Mouse (Mus musculus) spleen, postnatal 4 days (tissue): ENCODE data around the gene Pakap.

ENCODE experiments used
- DNase-seq, 2 experiments: peaks; one replicate each; pipeline ENCODE4 v3.0.0; 2022; ENCODE audit warnings: low spot score in 2 of 2

Gene Pakap

GRCm38 (mm10) chr4:57717354-57717753 is 149.4 kb downstream of the Pakap start, which contains the start of gene Akap2:
Gene Akap2, plus strand, starts transcription at chr4:57717657.
- DNase-seq = no peak

- DNase-seq = no peak
These were observed 151.4 kb downstream of the Pakap start for GRCm38 (mm10) chr4:57719370-57719769.

DNA sequence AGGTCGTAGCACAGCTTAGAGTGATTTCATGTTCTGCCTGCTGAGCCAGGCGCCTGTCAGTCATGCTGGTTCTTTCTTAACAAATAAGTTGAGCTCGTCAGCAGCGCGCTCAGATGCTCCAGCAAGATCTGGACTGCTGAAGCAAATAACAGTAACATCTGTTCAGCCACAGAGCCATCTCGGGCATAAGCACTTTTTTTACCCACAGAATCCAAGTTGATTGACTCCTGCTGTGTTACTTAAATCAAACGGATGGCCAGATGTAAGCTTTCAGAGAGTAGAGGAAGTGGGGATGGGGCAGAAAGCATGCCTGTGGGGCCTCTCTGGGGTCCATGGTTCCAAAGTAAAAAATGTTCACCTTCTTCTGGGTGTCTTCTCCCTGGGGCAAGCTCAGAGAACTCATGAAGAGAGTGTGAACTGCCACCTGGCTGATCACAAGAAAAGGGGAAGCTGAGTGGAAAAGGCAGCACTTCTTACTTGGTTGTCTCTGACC is 152.9 kb downstream of the Pakap start:
- DNase-seq = no peak

DNA sequence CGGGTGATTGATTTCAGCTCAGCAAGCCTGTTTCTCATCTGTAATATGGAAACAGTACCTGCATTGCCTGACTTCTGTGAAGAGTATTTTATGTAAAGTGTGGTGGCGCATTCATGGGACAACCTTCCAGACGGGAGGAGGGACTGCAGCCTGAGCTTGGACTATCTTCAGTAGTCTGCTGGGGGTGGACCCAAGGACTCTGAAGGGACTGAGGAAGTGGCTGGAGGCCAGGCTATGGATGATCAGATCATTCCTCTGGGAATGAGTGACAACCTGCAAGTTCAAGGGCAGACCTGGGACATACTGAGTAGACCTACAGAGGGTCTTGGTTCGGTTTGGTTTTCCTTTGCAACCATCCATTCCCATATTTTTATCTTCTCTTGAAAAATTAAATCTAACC is 154.3 kb downstream of the Pakap start:
- no peak for DNase-seq

GRCm38 (mm10) chr4:57723659-57724058 is 155.7 kb downstream of the Pakap start:
- DNase-seq = no peak

DNA sequence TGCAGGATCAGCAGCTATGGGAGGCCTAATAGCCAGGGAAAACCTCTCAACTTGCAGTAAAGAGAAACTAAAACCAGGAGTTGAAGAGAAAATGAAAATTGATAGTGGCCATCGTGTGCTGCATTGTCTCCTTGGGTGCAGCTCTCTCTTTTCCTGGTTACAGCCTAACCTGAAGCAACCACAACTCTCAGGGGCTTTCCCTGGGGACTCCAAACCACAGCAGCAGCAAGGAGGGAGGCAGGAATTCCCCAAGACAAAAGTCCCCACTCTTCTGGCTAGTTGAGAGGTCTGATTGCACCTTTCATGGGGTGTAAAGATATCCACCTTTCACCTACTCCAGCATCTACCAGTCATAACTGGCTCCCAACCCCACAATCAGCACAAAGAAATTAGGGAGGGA is 157.6 kb downstream of the Pakap start:
- DNase-seq = no peak

GRCm38 (mm10) chr4:57728611-57729183 is 160.7 kb downstream of the Pakap start:
- no peak for DNase-seq

DNA sequence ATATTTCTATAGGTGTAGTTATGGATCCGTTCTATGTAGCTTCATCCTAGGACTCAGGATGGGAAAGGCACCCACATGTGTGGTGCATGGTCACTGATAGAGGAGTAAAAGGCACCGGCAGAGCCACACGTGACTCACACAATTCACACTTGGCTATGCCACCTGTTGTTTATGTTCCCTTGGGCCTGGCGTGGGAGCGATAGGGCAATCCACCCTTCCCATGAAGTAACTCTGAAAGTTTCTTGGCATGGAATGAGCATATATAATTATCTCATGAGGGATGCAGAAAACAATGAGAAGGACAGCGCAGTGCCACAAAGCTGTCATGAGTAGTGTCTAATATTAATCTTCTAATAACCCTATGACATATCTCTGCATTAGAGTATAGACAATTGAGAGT is 162.1 kb downstream of the Pakap start:
- no peak for DNase-seq

DNA sequence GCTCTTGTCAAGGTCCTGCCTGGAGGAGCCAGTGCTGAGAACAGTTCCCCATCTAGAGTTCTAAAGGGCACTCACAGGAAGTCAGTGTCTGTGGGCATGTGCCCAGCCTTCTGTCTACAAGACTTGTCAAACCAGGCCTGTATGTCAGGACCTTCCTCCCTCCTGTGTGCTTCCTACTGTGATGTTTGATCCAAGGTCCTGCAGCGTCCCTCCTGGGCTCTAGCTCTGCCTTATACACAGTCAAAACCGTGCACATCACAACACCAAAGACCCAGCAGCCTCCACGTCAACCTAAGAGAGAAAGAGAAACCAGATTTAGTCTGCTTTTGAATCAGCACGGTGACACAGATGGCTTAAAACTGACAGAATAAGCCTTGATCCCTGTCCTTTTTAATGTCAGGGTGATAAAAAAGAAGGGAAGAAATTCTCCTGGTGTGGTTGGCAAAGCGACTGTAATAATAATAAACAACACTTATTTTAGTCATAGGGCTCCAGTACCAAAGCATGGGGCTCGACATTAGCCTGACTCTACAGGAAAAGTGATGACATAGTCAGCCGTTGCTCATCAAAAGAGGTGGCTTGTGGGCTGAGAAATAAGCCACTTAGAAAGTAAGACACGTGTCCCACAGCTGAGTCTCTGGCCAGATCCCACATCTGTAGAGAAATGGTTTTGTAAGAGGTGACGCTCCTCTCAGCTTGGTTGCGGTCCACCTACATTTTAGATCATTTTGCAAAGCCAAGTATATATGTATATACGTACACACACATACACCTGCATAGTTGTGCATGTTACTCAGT is 163.0 kb downstream of the Pakap start:
- no peak for DNase-seq

GRCm38 (mm10) chr4:57732351-57732750 is 164.4 kb downstream of the Pakap start:
- DNase-seq = no peak

DNA sequence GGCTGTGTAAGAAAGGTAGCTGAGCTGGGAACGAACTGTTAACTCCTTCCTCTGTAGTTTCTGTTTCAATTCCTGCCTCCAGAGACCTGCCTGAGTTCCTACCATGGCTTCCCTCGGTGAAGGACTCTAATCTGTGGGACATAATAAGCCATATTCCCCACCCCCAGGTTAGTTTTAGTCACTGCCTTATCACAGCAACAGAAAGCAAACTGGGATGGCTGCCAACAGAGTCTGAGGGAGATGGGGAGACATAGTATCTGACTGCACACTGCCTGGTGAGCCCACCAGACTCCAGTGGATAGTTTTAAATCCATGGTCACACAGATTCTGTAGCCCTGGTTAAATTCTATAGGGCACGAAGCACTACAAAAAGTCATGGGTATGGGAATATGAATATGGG is 165.5 kb downstream of the Pakap start:
- no peak for DNase-seq

- DNase-seq = no peak
These were observed 167.4 kb downstream of the Pakap start for GRCm38 (mm10) chr4:57735426-57735825.

DNA sequence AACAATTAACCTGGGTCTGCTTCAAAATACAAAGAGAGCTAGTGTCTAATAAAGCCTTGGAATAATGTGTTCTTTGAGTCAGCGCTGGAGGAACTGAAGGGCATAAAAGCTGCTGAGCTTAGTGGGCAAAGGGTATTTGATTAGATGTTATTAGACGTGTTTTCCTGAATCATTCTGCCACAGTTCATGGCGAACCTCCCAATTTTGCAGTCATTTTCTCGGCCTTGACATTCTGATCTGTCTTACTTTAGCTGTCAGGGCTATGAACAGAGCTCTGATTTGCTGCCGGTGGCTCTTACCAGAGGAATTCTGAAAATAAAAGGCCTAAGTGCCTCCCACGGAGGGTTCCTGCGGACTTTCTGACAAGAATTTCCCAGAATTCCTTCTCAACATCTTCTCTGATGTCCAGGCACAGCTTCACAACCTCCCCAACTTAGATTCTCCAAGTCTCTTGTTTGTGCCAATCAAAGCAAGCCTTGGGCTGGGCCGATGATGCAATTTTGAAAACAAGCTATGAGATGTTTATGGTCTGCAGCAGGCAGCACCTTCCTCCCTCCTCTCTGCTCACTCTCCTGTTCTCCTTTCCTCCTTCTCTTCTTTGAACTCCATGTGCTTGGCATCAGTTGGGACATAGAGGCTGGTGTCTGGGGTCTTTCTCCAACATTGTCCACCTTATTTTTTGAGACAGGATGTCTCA is 171.0 kb downstream of the Pakap start:
- DNase-seq = no peak

GRCm38 (mm10) chr4:57743325-57743929 is 175.4 kb downstream of the Pakap start:
- DNase-seq = no peak

DNA sequence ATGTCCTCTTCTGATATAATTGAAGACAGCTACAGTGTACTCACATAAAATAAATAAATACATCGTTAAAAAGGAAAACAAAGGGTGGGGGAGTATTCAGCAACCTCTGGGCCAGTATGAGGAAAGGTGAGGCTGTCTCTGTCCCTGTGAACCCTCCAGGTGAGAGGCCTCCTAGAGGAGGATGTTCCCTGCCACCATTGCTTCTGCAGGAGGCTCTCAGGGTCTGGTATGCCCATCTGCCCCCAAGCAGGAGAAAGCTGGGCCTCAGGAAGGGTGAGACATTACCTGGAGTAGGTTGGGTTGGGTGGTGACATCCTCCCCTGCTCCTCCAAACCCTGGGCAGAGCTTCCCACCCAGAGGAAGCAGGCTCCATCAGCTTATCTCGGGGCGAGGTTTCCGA is 182.7 kb downstream of the Pakap start:
- no peak for DNase-seq

DNA sequence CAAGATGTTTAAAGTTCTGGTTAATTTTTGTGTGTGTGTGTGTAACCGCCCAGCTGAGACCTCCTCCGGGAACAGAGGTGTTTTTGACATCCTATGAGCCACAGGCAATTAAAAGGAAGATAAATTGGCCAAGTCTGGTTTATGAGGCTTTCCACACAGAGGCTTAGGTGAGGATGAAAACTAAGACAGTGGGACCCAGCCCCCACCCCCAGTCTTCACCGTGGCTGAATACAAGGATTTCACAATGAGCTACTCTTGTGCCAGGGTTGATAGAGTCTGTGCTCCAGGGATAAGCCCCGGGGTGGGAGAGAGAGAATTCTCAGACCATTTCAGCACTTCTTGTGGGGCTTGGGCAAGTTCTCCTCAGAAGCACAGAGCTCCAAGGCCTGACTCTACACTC is 183.1 kb downstream of the Pakap start:
- no peak for DNase-seq

DNA sequence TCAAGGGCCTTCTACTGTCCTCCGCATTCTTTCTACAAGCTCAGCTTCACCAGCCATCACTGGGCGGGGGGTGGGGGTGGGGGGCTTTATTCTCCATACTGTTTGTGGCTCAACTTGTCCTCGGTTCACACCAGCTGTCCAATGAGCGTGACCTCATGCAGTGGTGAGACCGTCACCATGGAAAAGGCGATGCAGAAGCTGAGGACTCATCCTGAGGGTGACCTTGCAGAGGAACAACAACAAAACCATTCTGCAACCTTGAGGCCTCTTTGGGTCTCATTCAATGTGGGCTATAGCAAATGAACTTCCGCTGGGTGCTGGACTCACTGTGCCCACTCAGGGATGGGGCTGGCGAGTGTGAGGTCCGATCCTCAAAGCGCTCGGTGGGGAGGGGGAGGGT is 183.6 kb downstream of the Pakap start:
- DNase-seq = no peak

DNA sequence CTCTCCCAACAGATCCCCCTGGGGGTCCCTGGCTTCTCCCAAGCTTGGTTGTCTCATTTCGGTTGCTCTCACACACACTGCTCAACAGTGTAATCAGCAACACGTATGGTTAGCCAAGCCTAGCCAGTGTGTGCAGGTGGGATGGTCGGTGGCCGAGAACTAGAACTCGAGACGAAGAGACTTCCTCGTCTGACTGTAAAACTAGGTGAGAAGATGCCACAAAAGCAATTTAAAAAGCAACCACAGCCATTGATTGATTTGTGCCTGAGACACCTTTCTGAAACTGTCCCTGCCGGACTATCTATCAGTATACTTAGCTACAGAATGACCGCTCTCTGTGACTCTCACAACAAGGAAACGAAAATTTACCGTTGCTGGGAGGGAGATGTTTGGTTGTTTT is 187.1 kb downstream of the Pakap start:
- peak in 1 of 2 experiments; percentile 18 for DNase-seq

GRCm38 (mm10) chr4:57757997-57758396 is 190.0 kb downstream of the Pakap start:
- DNase-seq = no peak

DNA sequence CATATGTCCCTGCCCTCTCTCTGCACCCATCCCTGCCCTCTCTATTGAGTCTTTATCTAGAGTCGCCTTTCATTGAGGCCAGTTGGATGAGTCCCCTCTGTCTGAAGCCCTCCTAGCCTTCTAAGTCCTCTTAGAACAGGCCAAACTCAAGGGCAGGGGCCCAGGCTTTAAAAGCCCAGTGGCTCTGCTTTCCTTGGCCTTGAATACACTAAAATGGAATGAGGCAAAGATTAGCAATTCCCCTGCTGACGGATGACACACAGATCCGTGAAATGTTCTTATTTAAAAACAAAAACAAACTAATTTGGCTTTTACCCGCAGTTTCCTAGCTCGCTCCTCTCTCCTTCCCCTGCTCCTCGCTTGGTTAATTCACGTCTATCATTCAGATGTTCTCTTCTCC is 194.4 kb downstream of the Pakap start:
- no peak for DNase-seq

DNA sequence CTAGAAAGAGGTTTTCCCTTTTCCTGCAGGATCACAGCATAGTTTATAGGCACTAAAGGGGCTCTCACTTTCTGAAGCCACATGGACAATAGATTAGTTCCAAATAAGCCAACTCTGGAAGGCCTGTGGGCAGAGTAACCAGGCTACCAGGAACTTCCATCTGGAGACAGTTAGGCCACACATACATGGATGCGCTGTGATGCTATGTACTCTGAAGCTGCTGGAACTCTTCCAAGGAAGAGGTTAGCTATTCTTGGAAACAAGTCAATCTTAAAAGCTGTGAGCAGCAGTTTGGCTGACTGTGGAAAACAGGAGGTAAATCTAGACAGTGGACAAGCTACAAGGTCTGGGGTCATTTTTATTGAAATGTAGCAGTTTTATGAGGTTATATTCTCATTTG is 196.4 kb downstream of the Pakap start:
- DNase-seq = no peak

DNA sequence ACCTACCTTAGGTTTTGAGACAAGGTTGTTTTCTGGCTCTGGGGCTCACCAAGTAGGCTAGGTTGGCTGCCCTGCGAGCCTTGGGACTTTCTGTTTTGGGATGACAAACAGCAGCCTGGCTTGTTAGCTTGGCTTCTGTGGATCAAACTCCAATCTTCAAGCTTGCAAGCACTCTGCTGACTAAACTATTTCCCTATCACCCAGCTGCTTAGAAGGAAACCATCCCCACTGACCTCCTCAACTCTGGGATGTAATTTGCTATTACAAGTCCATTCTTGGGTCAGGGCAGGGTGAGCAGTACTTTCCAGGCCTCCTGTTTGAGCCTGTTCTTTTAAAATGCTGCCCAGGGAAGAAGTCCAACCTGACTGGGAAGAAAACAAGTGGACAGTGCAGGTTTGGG is 196.9 kb downstream of the Pakap start:
- DNase-seq = no peak
